Mouse (Mus musculus) kidney, embryonic 16.5 days (tissue): ENCODE results near the gene Asic1. TPM values are rescaled to one million over a fixed set of nuclear protein-coding genes. Genes with fewer than 3 reads are reported as not detected.

Experiments used
- ATAC-seq: fragments of 200-750 bp; cut with Nextera tagmentation; 2 replicates; pipeline ENCODE4 v1.8.0; 2017; ENCODE audit warnings: moderate TSS enrichment; ENCODE audit not compliant: low FRiP score, low TSS enrichment
- H3K27ac ChIP-seq: fragments of 300-500 bp; sonication (generic); 2 replicates; pipeline ENCODE4 v1.5.1; 2014; ENCODE audit warnings: low read length
- H3K27me3 ChIP-seq: fragments of 300-500 bp; sonication (generic); 2 replicates; pipeline ENCODE4 v1.6.1; 2014; ENCODE audit warnings: low read length, control low read depth, mixed read lengths; ENCODE audit not compliant: insufficient read depth
- H3K36me3 ChIP-seq: fragments of 300-500 bp; sonication (generic); 2 replicates; pipeline ENCODE4 v1.6.1; 2014; ENCODE audit warnings: low read length, control low read depth, mixed read lengths; ENCODE audit not compliant: insufficient read depth
- H3K4me1 ChIP-seq: fragments of 300-500 bp; sonication (generic); 2 replicates; pipeline ENCODE4 v1.6.1; 2014; ENCODE audit warnings: low read length, control low read depth, mixed read lengths; ENCODE audit not compliant: insufficient read depth
- H3K4me2 ChIP-seq: fragments of 300-500 bp; sonication (generic); replicated peaks from 2 replicates; pipeline ENCODE4 v1.6.1; 2014; ENCODE audit warnings: low read depth, low read length
- H3K4me3 ChIP-seq: fragments of 300-500 bp; sonication (generic); 2 replicates; pipeline ENCODE4 v1.5.1; 2014; ENCODE audit warnings: mild to moderate bottlenecking, low read length
- H3K9ac ChIP-seq: fragments of 300-500 bp; sonication (generic); replicated peaks from 2 replicates; pipeline ENCODE4 v1.6.1; 2014; ENCODE audit warnings: low read length
- H3K9me3 ChIP-seq: fragments of 300-500 bp; sonication (generic); 2 replicates; pipeline ENCODE4 v1.6.1; 2016; ENCODE audit warnings: low read length, control low read depth
- WGBS: fragments of 180-500 bp; shearing (Covaris S2); extraction: QIAGEN DNeasy Blood & Tissue Kit; methylation state at CpG from one replicate; pipeline ENCODE4 v1.1.7; 2014; 5-methylcytosine and 5-hydroxymethylcytosine counted together
- polyA plus RNA-seq: library from polyadenylated mRNA; unstranded; fragments of >200 nt; fragmentation: Nextera tagmentation; extraction: Ambion mirVana; gene quantifications from 2 replicates; pipeline ENCODE4 v1.2.1, GENCODE M21; 2015

Gene Asic1
- 1.7 TPM in 2 replicates for polyA plus RNA-seq

GRCm38 (mm10) chr15:99670154-99670821 lies at the start of gene Asic1:
TSS of gene Asic1 (plus strand) at chr15:99670368.
- no peaks in the 10 kb centered on the region for H3K36me3 ChIP-seq
- no peak within 1 kb of the TSS for H3K27ac ChIP-seq
- H3K27me3 ChIP-seq: peaks cover 65% of the 10 kb centered on the region
- H3K4me1 ChIP-seq: peaks cover 17% of the 10 kb centered on the region; the same call in 1 of the 2 replicates
- H3K9me3 ChIP-seq: peaks cover 4% of the 10 kb centered on the region; the same call in 1 of the 2 replicates
- peak; percentile 78; the same call in 1 of the 2 replicates for ATAC-seq
- H3K4me2 ChIP-seq: peak within 1 kb of the TSS; percentile 100
- peak within 1 kb of the TSS; percentile 67 for H3K9ac ChIP-seq
- WGBS: under 1% methylated on average over 64 of the region's 74 CpGs
- H3K4me3 ChIP-seq: peak within 1 kb of the TSS; percentile 61

GRCm38 (mm10) chr15:99622063-99622462 lies 48.1 kb upstream of the Asic1 start:
- no peaks in the 10 kb centered on the region for H3K27me3 ChIP-seq
- H3K4me2 ChIP-seq: no peak overlapping the region
- no peak overlapping the region for H3K4me3 ChIP-seq
- H3K4me1 ChIP-seq: no peaks in the 10 kb centered on the region
- H3K27ac ChIP-seq: no peak overlapping the region
- H3K36me3 ChIP-seq: peaks cover 46% of the 10 kb centered on the region
- ATAC-seq: no peak
- no peaks in the 10 kb centered on the region for H3K9me3 ChIP-seq
- H3K9ac ChIP-seq: no peak overlapping the region
- 89% methylated on average over 11 of the region's 11 CpGs for WGBS

DNA sequence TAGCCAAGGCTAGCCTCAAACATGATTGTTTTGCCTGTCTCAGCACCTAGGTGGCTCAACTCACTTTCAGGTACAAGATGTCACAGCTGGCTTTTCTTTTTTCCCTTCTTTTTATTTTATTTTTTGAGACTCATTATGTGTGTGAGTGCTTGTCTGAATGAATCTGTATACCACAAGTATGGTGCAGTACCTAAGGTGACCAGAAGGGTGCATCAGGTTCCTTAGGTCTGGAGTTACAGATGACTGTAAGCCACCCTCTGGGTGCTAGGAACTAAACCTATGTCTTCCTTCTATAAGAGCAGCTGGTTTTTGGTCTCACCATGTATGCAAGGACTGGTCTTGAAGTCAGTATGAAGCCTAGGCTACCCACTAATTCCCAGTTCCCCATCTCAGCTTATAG lies 38.5 kb upstream of the Asic1 start:
- no peaks in the 10 kb centered on the region for H3K4me1 ChIP-seq
- H3K9ac ChIP-seq: no peak overlapping the region
- peaks cover 82% of the 10 kb centered on the region for H3K36me3 ChIP-seq
- H3K27ac ChIP-seq: no peak overlapping the region
- H3K4me2 ChIP-seq: no peak overlapping the region
- H3K9me3 ChIP-seq: no peaks in the 10 kb centered on the region
- ATAC-seq: no peak
- no peaks in the 10 kb centered on the region for H3K27me3 ChIP-seq
- H3K4me3 ChIP-seq: no peak overlapping the region

DNA sequence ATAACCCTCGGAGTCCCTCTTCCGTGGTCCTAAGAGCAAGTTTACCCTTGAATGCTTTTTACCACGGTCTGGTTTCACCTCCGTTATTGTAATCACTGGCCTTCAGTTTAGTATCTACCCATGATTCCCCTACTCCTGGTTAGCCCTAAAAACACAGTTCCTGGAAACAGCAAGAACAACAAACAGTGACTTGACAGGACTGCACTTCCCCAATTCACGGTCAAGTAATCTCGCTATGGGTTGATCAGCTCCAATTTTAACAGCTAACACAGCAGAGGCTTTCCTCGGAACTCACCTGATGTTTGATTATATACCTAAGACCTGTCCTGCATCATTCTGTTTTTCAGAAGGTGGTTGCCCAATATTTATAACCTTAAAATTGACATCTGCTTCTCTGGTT lies 35.5 kb upstream of the Asic1 start:
- Histone ChIP-seq H3K4me1 (no peaks in the 10 kb centered on the region), H3K9me3 (no peaks in the 10 kb centered on the region)

DNA sequence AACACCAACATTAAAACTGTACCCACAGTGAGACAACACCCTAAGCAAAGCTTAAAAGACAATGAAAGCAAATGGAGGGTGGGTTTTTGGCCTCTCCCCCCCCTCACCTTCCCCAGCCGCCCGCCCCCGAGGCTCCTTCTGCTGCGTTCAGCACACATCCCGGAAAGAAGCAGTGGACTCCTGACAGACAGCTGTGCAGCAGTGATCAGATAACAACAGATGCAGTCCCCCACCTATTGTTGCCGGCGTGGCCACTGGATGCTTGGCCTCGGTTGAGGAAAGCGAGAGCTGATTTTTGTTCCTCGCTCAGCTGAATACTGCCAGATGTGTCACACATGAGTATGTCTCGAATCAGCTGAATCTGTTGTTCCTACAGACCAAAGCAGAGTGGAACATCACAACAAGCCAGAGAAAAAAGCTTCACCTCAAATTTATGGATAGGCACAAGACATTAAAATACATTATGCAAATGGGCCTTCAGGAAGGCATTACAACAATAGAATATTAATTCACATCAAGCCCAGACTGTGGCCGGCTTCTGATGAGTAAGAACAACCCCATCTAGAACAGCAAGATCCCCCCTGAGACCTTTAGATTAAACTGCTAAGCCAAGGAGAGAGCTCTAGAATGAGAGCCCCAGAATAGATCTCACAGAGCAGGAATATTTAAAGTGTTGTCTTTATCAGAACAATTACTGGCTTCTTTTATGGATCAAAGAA lies 32.6 kb upstream of the Asic1 start:
- Histone ChIP-seq H3K36me3 (peaks cover 72% of the 10 kb centered on the region), H3K4me1 (no peaks in the 10 kb centered on the region)
- 82% methylated on average over 12 of the region's 12 CpGs for WGBS

More for the DNA sequence above, 35.5 kb upstream of the Asic1 start:
- Histone ChIP-seq H3K27ac (no peak overlapping the region), H3K27me3 (no peaks in the 10 kb centered on the region), H3K4me3 (no peak overlapping the region), H3K36me3 (peaks cover 81% of the 10 kb centered on the region), H3K9ac (no peak overlapping the region), H3K4me2 (no peak overlapping the region)
- 89% methylated on average over 7 of the region's 7 CpGs for WGBS
- ATAC-seq: no peak

DNA sequence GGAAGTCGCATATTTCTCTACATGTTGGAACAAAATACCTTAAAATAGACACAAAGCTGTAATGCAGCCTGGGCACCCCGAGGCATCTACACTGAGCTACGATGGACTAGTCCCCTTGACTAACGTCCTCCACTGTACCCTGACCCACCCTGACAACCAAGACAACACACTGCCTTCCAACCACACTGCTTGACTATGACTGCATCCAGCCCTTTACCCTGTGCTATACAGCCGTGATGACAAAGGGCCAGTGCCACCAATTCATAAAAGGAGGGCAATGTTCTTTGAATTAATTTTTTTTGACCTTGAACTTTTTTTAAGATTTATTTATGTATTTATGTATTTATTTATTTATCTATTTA lies 32.1 kb upstream of the Asic1 start:
- no peaks in the 10 kb centered on the region for H3K9me3 ChIP-seq
- H3K36me3 ChIP-seq: peaks cover 70% of the 10 kb centered on the region
- no peak overlapping the region for H3K4me2 ChIP-seq
- no peak for ATAC-seq
- 86% methylated on average over 5 of the region's 5 CpGs for WGBS
- H3K27me3 ChIP-seq: no peaks in the 10 kb centered on the region
- H3K4me3 ChIP-seq: no peak overlapping the region
- H3K27ac ChIP-seq: no peak overlapping the region
- no peaks in the 10 kb centered on the region for H3K4me1 ChIP-seq
- no peak overlapping the region for H3K9ac ChIP-seq

More for the DNA sequence above, 32.6 kb upstream of the Asic1 start:
- Histone ChIP-seq H3K9ac (no peak overlapping the region), H3K27me3 (no peaks in the 10 kb centered on the region), H3K4me2 (no peak overlapping the region), H3K9me3 (no peaks in the 10 kb centered on the region), H3K4me3 (no peak overlapping the region), H3K27ac (no peak overlapping the region)
- no peak for ATAC-seq

- H3K4me3 ChIP-seq: no peak overlapping the region
- H3K4me1 ChIP-seq: peaks cover 8% of the 10 kb centered on the region
- no peak overlapping the region for H3K4me2 ChIP-seq
- H3K27me3 ChIP-seq: no peaks in the 10 kb centered on the region
- WGBS: 71% methylated on average over 6 of the region's 6 CpGs
- H3K27ac ChIP-seq: no peak overlapping the region
- no peaks in the 10 kb centered on the region for H3K9me3 ChIP-seq
- H3K9ac ChIP-seq: no peak overlapping the region
- peaks cover 34% of the 10 kb centered on the region for H3K36me3 ChIP-seq
- ATAC-seq: no peak
Measured at GRCm38 (mm10) chr15:99642622-99643021, 27.5 kb upstream of the Asic1 start.

GRCm38 (mm10) chr15:99643832-99644231 lies 26.3 kb upstream of the Asic1 start:
- Histone ChIP-seq H3K9me3 (no peaks in the 10 kb centered on the region), H3K4me3 (no peak overlapping the region), H3K27ac (no peak overlapping the region), H3K36me3 (peaks cover 29% of the 10 kb centered on the region), H3K27me3 (no peaks in the 10 kb centered on the region), H3K9ac (no peak overlapping the region), H3K4me1 (peaks cover 18% of the 10 kb centered on the region), H3K4me2 (no peak overlapping the region)
- ATAC-seq: no peak
- WGBS: 76% methylated on average over 10 of the region's 10 CpGs

DNA sequence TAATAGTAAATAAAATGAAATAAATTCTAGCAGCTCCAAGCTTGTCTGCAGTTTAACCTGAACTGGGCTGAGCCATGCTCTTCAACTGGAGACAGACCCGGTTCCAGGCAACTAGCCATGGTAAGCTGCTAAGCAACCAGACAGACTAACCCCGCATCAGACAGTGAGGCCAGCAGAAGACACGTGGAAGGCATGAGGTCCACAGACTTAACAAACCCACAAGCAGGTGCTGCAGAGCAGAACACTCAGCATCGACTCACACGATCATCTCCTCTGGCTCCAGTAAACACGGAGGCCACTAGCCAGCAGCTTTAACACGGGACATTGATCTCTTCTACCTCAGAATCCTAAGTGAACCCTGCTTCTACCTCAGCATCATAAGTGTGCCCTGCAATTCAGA lies 25.4 kb upstream of the Asic1 start:
- no peaks in the 10 kb centered on the region for H3K9me3 ChIP-seq
- ATAC-seq: no peak
- no peak overlapping the region for H3K4me2 ChIP-seq
- H3K4me1 ChIP-seq: peaks cover 27% of the 10 kb centered on the region
- 45% methylated on average over 7 of the region's 7 CpGs for WGBS
- H3K27me3 ChIP-seq: no peaks in the 10 kb centered on the region
- no peak overlapping the region for H3K4me3 ChIP-seq
- no peak overlapping the region for H3K27ac ChIP-seq
- 0 out of 2 replicates have a peak overlapping the region, but pooled peaks have one; percentile 13 for H3K9ac ChIP-seq
- H3K36me3 ChIP-seq: peaks cover 20% of the 10 kb centered on the region; the same call in 1 of the 2 replicates

DNA sequence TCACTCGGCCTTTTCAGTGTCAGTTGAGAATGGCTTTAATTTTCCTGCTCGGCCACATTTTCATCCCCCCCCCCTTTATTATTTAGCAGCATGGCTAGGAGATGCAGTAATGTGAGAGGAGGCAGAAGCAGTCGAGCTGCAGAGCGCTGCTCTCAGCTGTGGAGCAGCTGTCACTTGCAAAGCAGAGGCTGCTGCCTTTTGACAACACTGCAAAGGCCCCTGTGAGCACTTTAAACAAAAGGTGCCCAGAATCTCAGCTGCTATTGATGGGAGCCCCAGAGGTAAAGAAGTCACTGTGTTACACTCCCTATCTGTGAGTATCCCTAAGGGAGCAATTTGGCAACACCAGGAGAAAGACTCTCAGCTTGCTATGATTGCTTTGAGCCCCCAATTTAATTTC lies 21.8 kb upstream of the Asic1 start:
- Histone ChIP-seq H3K27ac (no peak overlapping the region), H3K4me3 (no peak overlapping the region), H3K4me2 (no peak overlapping the region), H3K27me3 (no peaks in the 10 kb centered on the region), H3K4me1 (peaks cover 40% of the 10 kb centered on the region), H3K36me3 (no peaks in the 10 kb centered on the region), H3K9ac (no peak overlapping the region), H3K9me3 (no peaks in the 10 kb centered on the region)
- no peak for ATAC-seq
- 26% methylated on average over 4 of the region's 4 CpGs for WGBS
